Mouse (Mus musculus) midbrain, embryonic 14.5 days (tissue): ENCODE measurements around the gene Megf8. TPM values are rescaled to one million over a fixed set of nuclear protein-coding genes. Genes with fewer than 3 reads are reported as not detected.

Source experiments
- polyA plus RNA-seq: library from polyadenylated mRNA; unstranded; fragments of >200 nt; fragmentation: Nextera tagmentation; extraction: Ambion mirVana; gene quantifications from 2 replicates; pipeline ENCODE4 v1.2.1, GENCODE M21; 2014

Gene Megf8
- polyA plus RNA-seq, 1 experiment from 2014 or later = 21.6 TPM

Other genes starting within 250 kb of the Megf8 start
- 21.7 and 27.3 TPM in 2 replicates for gene Grik5, start 244.8 kb upstream of the Megf8 start, polyA plus RNA-seq
- gene Zfp574, start 244.6 kb upstream of the Megf8 start, polyA plus RNA-seq = 24.9 and 33.0 TPM in 2 replicates
- gene Pou2f2, start 137.4 kb upstream of the Megf8 start, polyA plus RNA-seq = 40.6 and 46.7 TPM in 2 replicates
- gene Dedd2, start 96.5 kb upstream of the Megf8 start, polyA plus RNA-seq = 15.7 and 15.9 TPM in 2 replicates
- 2.5 TPM in 2 replicates for gene Zfp526, start 95.7 kb upstream of the Megf8 start, polyA plus RNA-seq
- 20.7 and 26.0 TPM in 2 replicates for gene Gsk3a, start 79.3 kb upstream of the Megf8 start, polyA plus RNA-seq
- gene Erf, start 66.4 kb upstream of the Megf8 start, polyA plus RNA-seq = 2.2 and 4.8 TPM in 2 replicates
- gene Cic, start 49.5 kb upstream of the Megf8 start, polyA plus RNA-seq = 47.3 and 52.0 TPM in 2 replicates
- gene Pafah1b3, start 19.2 kb upstream of the Megf8 start, polyA plus RNA-seq = 630 and 836 TPM in 2 replicates
- gene Prr19, start 15.8 kb upstream of the Megf8 start, polyA plus RNA-seq = 3.0 and 3.2 TPM in 2 replicates
- 68.6 and 77.8 TPM in 2 replicates for gene Tmem145, start 11.1 kb upstream of the Megf8 start, polyA plus RNA-seq
- not detected in 2 replicates for gene Cnfn, start 52.6 kb downstream of the Megf8 start, polyA plus RNA-seq
- 3.8 and 9.2 TPM in 2 replicates for gene Lipe, start 81.5 kb downstream of the Megf8 start, polyA plus RNA-seq
- 0.29 TPM in 1 of 2 replicates, not detected in the other for gene Cxcl17, start 95.7 kb downstream of the Megf8 start, polyA plus RNA-seq
- 0.24 and 0.63 TPM in 2 replicates for gene Ceacam1, start 160.4 kb downstream of the Megf8 start, polyA plus RNA-seq
- gene Ceacam2, start 222.7 kb downstream of the Megf8 start, polyA plus RNA-seq = 0.16 and 0.24 TPM in 2 replicates